Mouse (Mus musculus): ENCODE results near the gene Zfp286. TPM values are rescaled to one million over a fixed set of nuclear protein-coding genes. Genes with fewer than 3 reads are reported as not detected.

Zfp286 gene
- total RNA-seq, 2 experiments from 2014 or later, result 1.5 to 2.1 TPM

- intact Hi-C loops (cut with DNase I), result no loop called here
- DNase-seq, result peak; percentile 90
Observed at GRCm38 (mm10) chr11:62731311-62732021, 57.8 kb downstream of the Zfp286 start, which contains the start of gene Zfp287. Zfp287 (minus strand) TSS chr11:62731905.

- no peak for DNase-seq
- intact Hi-C loops (cut with DNase I), result no loop called here
Observed at GRCm38 (mm10) chr11:62728276-62728675, 61.0 kb downstream of the Zfp286 start.

GRCm38 (mm10) chr11:62710657-62711056 lies 78.6 kb downstream of the Zfp286 start:
- intact Hi-C loops (cut with DNase I), result no loop called here
- peak in 1 of 2 experiments; percentile 11 for DNase-seq

GRCm38 (mm10) chr11:62708252-62708651 lies 81.0 kb downstream of the Zfp286 start:
- DNase-seq, result no peak
- intact Hi-C loops (cut with DNase I), result no loop called here

GRCm38 (mm10) chr11:62706141-62706540 lies 83.1 kb downstream of the Zfp286 start:
- no peak for DNase-seq
- intact Hi-C loops (cut with DNase I), result no loop called here

Other genes starting within 250 kb of the Zfp286 start
- 100 to 1,000 TPM; 678 to 750 TPM for gene Ubb, start 238.3 kb downstream of the Zfp286 start, total RNA-seq (2021)
- 1 to 10 TPM; 4.3 to 4.5 TPM for gene Trpv2, start 215.0 kb downstream of the Zfp286 start, total RNA-seq (2021)
- 10 to 100 TPM; 12.0 to 12.3 TPM for gene Lrrc75a, start 140.9 kb downstream of the Zfp286 start, total RNA-seq (2021)
- 10 to 100 TPM; 10.8 to 15.8 TPM for gene Mmgt2, start 140.8 kb downstream of the Zfp286 start, total RNA-seq (2021)
- gene Zfp287, start 57.6 kb downstream of the Zfp286 start, total RNA-seq (2021), result 1 to 10 TPM; 3.4 to 4.6 TPM
- gene Gm10428, start 36.4 kb downstream of the Zfp286 start, total RNA-seq (2021), result not detected
- gene Trim16, start 30.8 kb upstream of the Zfp286 start, total RNA-seq (2021), result 1 to 10 TPM; 8.2 to 9.4 TPM
- under 1 TPM; 0.26 to 0.27 TPM for gene Fbxw10, start 57.6 kb upstream of the Zfp286 start, total RNA-seq (2021)
- 10 to 100 TPM; 18.4 to 24.4 TPM for gene Tvp23b, start 90.0 kb upstream of the Zfp286 start, total RNA-seq (2021)
- gene Cdrt4, start 161.7 kb upstream of the Zfp286 start, total RNA-seq (2021), result not detected

Data from heart, postnatal 10 days (tissue).